Mouse (Mus musculus) embryonic facial prominence, embryonic 10.5 days (tissue): ENCODE results near the gene Osm. TPM values are rescaled to one million over a fixed set of nuclear protein-coding genes. Genes with fewer than 3 reads are reported as not detected.

Experiments used
- DNase-seq: peaks from one replicate; pipeline ENCODE4 v3.0.0-alpha.2; 2017; ENCODE audit warnings: low spot score
- H3K27ac ChIP-seq: fragments of 300-500 bp; sonication (generic); replicated peaks from 2 replicates; pipeline ENCODE4 v1.5.1; 2016; ENCODE audit warnings: mild to moderate bottlenecking
- H3K27me3 ChIP-seq: fragments of 300-500 bp; sonication (generic); replicated peaks from 2 replicates; pipeline ENCODE4 v1.6.1; 2016; ENCODE audit warnings: low read depth, mild to moderate bottlenecking; ENCODE audit not compliant: poor library complexity, severe bottlenecking
- H3K36me3 ChIP-seq: fragments of 300-500 bp; sonication (generic); replicated peaks from 2 replicates; pipeline ENCODE4 v1.6.1; 2016; ENCODE audit warnings: mild to moderate bottlenecking, moderate library complexity
- H3K4me1 ChIP-seq: fragments of 300-500 bp; sonication (generic); 2 replicates; pipeline ENCODE4 v1.6.1; 2016
- H3K4me3 ChIP-seq: fragments of 300-500 bp; sonication (generic); 2 replicates; pipeline ENCODE4 v1.5.1; 2016; ENCODE audit warnings: mild to moderate bottlenecking, moderate library complexity
- H3K9me3 ChIP-seq: fragments of 300-500 bp; sonication (generic); 2 replicates; pipeline ENCODE4 v1.6.1; 2016; ENCODE audit warnings: mild to moderate bottlenecking
- WGBS: fragments of 180-500 bp; shearing (Covaris S2); methylation state at CpG from one replicate; pipeline ENCODE4 v1.1.7; 2016; 5-methylcytosine and 5-hydroxymethylcytosine counted together
- polyA plus RNA-seq: library from polyadenylated mRNA; unstranded; fragments of >200 nt; fragmentation: Nextera tagmentation; extraction: Ambion mirVana; gene quantifications from 2 replicates; pipeline ENCODE4 v1.2.1, GENCODE M21; 2016

The Osm gene
- polyA plus RNA-seq, 1 experiment from 2014 or later = not detected

- H3K27me3 ChIP-seq = no peaks in the 10 kb centered on the region
- 90% methylated on average over 12 of the region's 12 CpGs for WGBS
- H3K36me3 ChIP-seq = peaks cover 26% of the 10 kb centered on the region; the same call in 1 of the 2 replicates
- no peak for DNase-seq
- no peak overlapping the region; the same call in 1 of the 2 replicates for H3K27ac ChIP-seq
- H3K9me3 ChIP-seq = no peaks in the 10 kb centered on the region
- H3K4me3 ChIP-seq = no peak overlapping the region
- H3K4me1 ChIP-seq = 0 out of 2 replicates have a peak, but pooled peaks cover 5% of the 10 kb centered on the region
Observed at GRCm38 (mm10) chr11:4202995-4203704, 33.1 kb upstream of the Osm start.

- H3K4me3 ChIP-seq = no peak overlapping the region
- 64% methylated on average over 2 of the region's 2 CpGs for WGBS
- no peak overlapping the region; the same call in 1 of the 2 replicates for H3K27ac ChIP-seq
- H3K36me3 ChIP-seq = peaks cover 31% of the 10 kb centered on the region; the same call in 1 of the 2 replicates
- H3K27me3 ChIP-seq = no peaks in the 10 kb centered on the region
- DNase-seq = no peak
- 0 out of 2 replicates have a peak, but pooled peaks cover 5% of the 10 kb centered on the region for H3K4me1 ChIP-seq
- H3K9me3 ChIP-seq = no peaks in the 10 kb centered on the region
Observed at GRCm38 (mm10) chr11:4203705-4204074, 32.5 kb upstream of the Osm start.

GRCm38 (mm10) chr11:4205097-4205655 is 31.0 kb upstream of the Osm start:
- peaks cover 44% of the 10 kb centered on the region for H3K36me3 ChIP-seq
- no peaks in the 10 kb centered on the region for H3K9me3 ChIP-seq
- WGBS = 87% methylated on average over 5 of the region's 5 CpGs
- no peak for DNase-seq
- no peaks in the 10 kb centered on the region for H3K27me3 ChIP-seq
- no peak overlapping the region for H3K4me3 ChIP-seq
- no peak overlapping the region for H3K27ac ChIP-seq
- H3K4me1 ChIP-seq = 0 out of 2 replicates have a peak, but pooled peaks cover 5% of the 10 kb centered on the region

- Histone ChIP-seq H3K27me3 (no peaks in the 10 kb centered on the region), H3K36me3 (peaks cover 52% of the 10 kb centered on the region), H3K4me3 (no peak overlapping the region), H3K4me1 (0 out of 2 replicates have a peak, but pooled peaks cover 5% of the 10 kb centered on the region), H3K9me3 (no peaks in the 10 kb centered on the region), H3K27ac (no peak overlapping the region)
- WGBS = 92% methylated on average over 7 of the region's 7 CpGs
- DNase-seq = no peak
Observed at GRCm38 (mm10) chr11:4205951-4206350, 30.3 kb upstream of the Osm start.

GRCm38 (mm10) chr11:4206563-4206962 is 29.7 kb upstream of the Osm start:
- 83% methylated on average over 6 of the region's 6 CpGs for WGBS
- Histone ChIP-seq H3K4me1 (0 out of 2 replicates have a peak, but pooled peaks cover 5% of the 10 kb centered on the region), H3K9me3 (no peaks in the 10 kb centered on the region), H3K27ac (no peak overlapping the region), H3K27me3 (no peaks in the 10 kb centered on the region), H3K4me3 (no peak overlapping the region), H3K36me3 (peaks cover 57% of the 10 kb centered on the region)
- no peak for DNase-seq

- peaks cover 68% of the 10 kb centered on the region for H3K36me3 ChIP-seq
- H3K4me1 ChIP-seq = 0 out of 2 replicates have a peak, but pooled peaks cover 5% of the 10 kb centered on the region
- DNase-seq = no peak
- H3K9me3 ChIP-seq = no peaks in the 10 kb centered on the region
- no peak overlapping the region for H3K27ac ChIP-seq
- WGBS = 90% methylated on average over 9 of the region's 9 CpGs
- H3K27me3 ChIP-seq = no peaks in the 10 kb centered on the region
- H3K4me3 ChIP-seq = no peak overlapping the region
Observed at GRCm38 (mm10) chr11:4207655-4208054, 28.6 kb upstream of the Osm start.

GRCm38 (mm10) chr11:4209556-4209955 is 26.7 kb upstream of the Osm start:
- Histone ChIP-seq H3K36me3 (peaks cover 87% of the 10 kb centered on the region), H3K9me3 (no peaks in the 10 kb centered on the region), H3K4me3 (no peak overlapping the region), H3K27me3 (no peaks in the 10 kb centered on the region), H3K27ac (no peak overlapping the region), H3K4me1 (no peaks in the 10 kb centered on the region)
- WGBS = 80% methylated on average over 5 of the region's 5 CpGs
- DNase-seq = no peak

GRCm38 (mm10) chr11:4210786-4211185 is 25.4 kb upstream of the Osm start:
- Histone ChIP-seq H3K27ac (no peak overlapping the region), H3K4me1 (no peaks in the 10 kb centered on the region), H3K4me3 (no peak overlapping the region), H3K36me3 (peaks cover 97% of the 10 kb centered on the region), H3K9me3 (no peaks in the 10 kb centered on the region), H3K27me3 (no peaks in the 10 kb centered on the region)
- DNase-seq = no peak
- 74% methylated on average over 1 of the region's 1 CpGs for WGBS

GRCm38 (mm10) chr11:4213107-4213506 is 23.1 kb upstream of the Osm start:
- Histone ChIP-seq H3K27ac (no peak overlapping the region), H3K27me3 (peaks cover 8% of the 10 kb centered on the region), H3K4me1 (peaks cover 7% of the 10 kb centered on the region), H3K36me3 (peaks cover 79% of the 10 kb centered on the region), H3K4me3 (no peak overlapping the region), H3K9me3 (peaks cover 5% of the 10 kb centered on the region; the same call in 1 of the 2 replicates)
- no peak for DNase-seq
- WGBS = 91% methylated on average over 10 of the region's 10 CpGs

GRCm38 (mm10) chr11:4214572-4214971 is 21.6 kb upstream of the Osm start:
- H3K4me1 ChIP-seq = peaks cover 18% of the 10 kb centered on the region
- H3K9me3 ChIP-seq = peaks cover 5% of the 10 kb centered on the region; the same call in 1 of the 2 replicates
- no peak overlapping the region for H3K27ac ChIP-seq
- no peak overlapping the region for H3K4me3 ChIP-seq
- no peak for DNase-seq
- WGBS = 92% methylated on average over 14 of the region's 14 CpGs
- H3K27me3 ChIP-seq = peaks cover 23% of the 10 kb centered on the region
- peaks cover 66% of the 10 kb centered on the region for H3K36me3 ChIP-seq

GRCm38 (mm10) chr11:4215061-4215460 is 21.2 kb upstream of the Osm start:
- 86% methylated on average over 10 of the region's 10 CpGs for WGBS
- Histone ChIP-seq H3K27me3 (peaks cover 28% of the 10 kb centered on the region), H3K27ac (no peak overlapping the region), H3K9me3 (peaks cover 5% of the 10 kb centered on the region; the same call in 1 of the 2 replicates), H3K4me3 (no peak overlapping the region), H3K4me1 (peaks cover 18% of the 10 kb centered on the region), H3K36me3 (peaks cover 62% of the 10 kb centered on the region)
- DNase-seq = no peak

- Histone ChIP-seq H3K27ac (no peak overlapping the region), H3K27me3 (peaks cover 41% of the 10 kb centered on the region), H3K36me3 (peaks cover 49% of the 10 kb centered on the region), H3K4me1 (peaks cover 26% of the 10 kb centered on the region), H3K4me3 (no peak overlapping the region), H3K9me3 (peaks cover 5% of the 10 kb centered on the region; the same call in 1 of the 2 replicates)
- 82% methylated on average over 9 of the region's 9 CpGs for WGBS
- no peak for DNase-seq
Observed at GRCm38 (mm10) chr11:4216248-4217000, 19.8 kb upstream of the Osm start.
